Mouse (Mus musculus) lung, postnatal 36 days (tissue): ENCODE data around the gene Entpd2.
A peak's percentile ranks its signal among the peaks of the same experiment; 100 is the strongest.

ENCODE experiments used
- DNase-seq: peaks from one replicate; pipeline ENCODE4 v3.0.0; 2022; ENCODE audit warnings: mixed read lengths

Entpd2 gene

GRCm38 (mm10) chr2:25395721-25396596 lies at the start of gene Entpd2:
Gene Entpd2, plus strand, starts transcription at chr2:25395874.
- peak; percentile 53 for DNase-seq

GRCm38 (mm10) chr2:25348162-25348561 lies 47.5 kb upstream of the Entpd2 start:
- DNase-seq, result peak; percentile 41

GRCm38 (mm10) chr2:25349499-25349898 lies 46.2 kb upstream of the Entpd2 start:
- no peak for DNase-seq

GRCm38 (mm10) chr2:25350701-25351100 lies 45.0 kb upstream of the Entpd2 start:
- DNase-seq, result no peak

- no peak for DNase-seq
Measured at GRCm38 (mm10) chr2:25354211-25354610, 41.5 kb upstream of the Entpd2 start.

- DNase-seq, result no peak
Measured at GRCm38 (mm10) chr2:25355419-25356066, 40.1 kb upstream of the Entpd2 start.

- DNase-seq, result peak; percentile 88
Measured at GRCm38 (mm10) chr2:25356208-25357079, 39.2 kb upstream of the Entpd2 start, which contains the start of gene Dpp7. Gene Dpp7, minus strand, starts transcription at chr2:25356359.

GRCm38 (mm10) chr2:25359848-25360247 lies 35.8 kb upstream of the Entpd2 start:
- DNase-seq, result no peak

GRCm38 (mm10) chr2:25363478-25364178 lies 32.0 kb upstream of the Entpd2 start:
- DNase-seq, result peak; percentile 67

GRCm38 (mm10) chr2:25364313-25364712 lies 31.4 kb upstream of the Entpd2 start:
- DNase-seq, result no peak

- no peak for DNase-seq
Measured at GRCm38 (mm10) chr2:25364761-25365090, 30.9 kb upstream of the Entpd2 start.

- DNase-seq, result peak; percentile 92
Measured at GRCm38 (mm10) chr2:25365091-25365761, 30.4 kb upstream of the Entpd2 start, which contains the start of gene Uap1l1. Gene Uap1l1, minus strand, starts transcription at chr2:25365682.

- DNase-seq, result no peak
Measured at GRCm38 (mm10) chr2:25369996-25370395, 25.7 kb upstream of the Entpd2 start.

- DNase-seq, result peak; percentile 93
Measured at GRCm38 (mm10) chr2:25371764-25372643, 23.7 kb upstream of the Entpd2 start, which contains the start of gene Sapcd2. Gene Sapcd2, plus strand, starts transcription at chr2:25372321.

- DNase-seq, result no peak
Measured at GRCm38 (mm10) chr2:25372644-25373391, 22.9 kb upstream of the Entpd2 start.

GRCm38 (mm10) chr2:25373431-25373830 lies 22.2 kb upstream of the Entpd2 start:
- no peak for DNase-seq

- peak; percentile 77 for DNase-seq
Measured at GRCm38 (mm10) chr2:25376589-25376988, 19.1 kb upstream of the Entpd2 start.

- DNase-seq, result no peak
Measured at GRCm38 (mm10) chr2:25384492-25384891, 11.2 kb upstream of the Entpd2 start.

- DNase-seq, result no peak
Measured at GRCm38 (mm10) chr2:25391266-25391665, 4.4 kb upstream of the Entpd2 start.
